Mouse (Mus musculus) CH12.LX (cell line): ENCODE results near the gene Plcb1.

Experiments used
- BHLHE40 ChIP-seq: IDR thresholded peaks from 2 replicates; pipeline ENCODE4 v1.6.1; 2011; ENCODE audit warnings: mild to moderate bottlenecking, low read depth, low read length, improper control_type of control experiment
- CTCF ChIP-seq, 2 experiments: IDR thresholded peaks in 1 of 2; conservative IDR thresholded peaks in 1 of 2; 2 replicates each; pipeline ENCODE4 v1.5.1; 2011 to 2012; ENCODE audit warnings: low read depth in 2 of 2, low read length in 2 of 2, improper control_type of control experiment in 1 of 2, inconsistent platforms in 1 of 2, mild to moderate bottlenecking in 1 of 2, moderate library complexity in 1 of 2
- E2F4 ChIP-seq: IDR thresholded peaks from 2 replicates; pipeline ENCODE4 v1.6.1; 2011; ENCODE audit warnings: low read depth, low read length, improper control_type of control experiment; ENCODE audit not compliant: insufficient replicate concordance
- EP300 ChIP-seq: IDR thresholded peaks from 2 replicates; pipeline ENCODE4 v1.6.1; 2011; ENCODE audit warnings: low read length, improper control_type of control experiment
- HCFC1 ChIP-seq: IDR thresholded peaks from 2 replicates; pipeline ENCODE4 v1.6.1; 2012; ENCODE audit warnings: low read depth, mild to moderate bottlenecking, inconsistent platforms, low read length, improper control_type of control experiment
- IRF4 ChIP-seq: IDR thresholded peaks from 2 replicates; pipeline ENCODE4 v1.6.1; 2014; ENCODE audit warnings: low read depth, mild to moderate bottlenecking, inconsistent platforms, low read length, improper control_type of control experiment
- MAX ChIP-seq: IDR thresholded peaks from 2 replicates; pipeline ENCODE4 v1.6.1; 2011; ENCODE audit warnings: low read length, improper control_type of control experiment
- POLR2A ChIP-seq: IDR thresholded peaks from 2 replicates; pipeline ENCODE4 v1.6.1; 2011; ENCODE audit warnings: low read depth, mild to moderate bottlenecking, improper control_type of control experiment, low read length
- SIN3A ChIP-seq: IDR thresholded peaks from 2 replicates; pipeline ENCODE4 v1.6.1; 2012; ENCODE audit warnings: low read length, improper control_type of control experiment, inconsistent platforms
- TBP ChIP-seq: conservative IDR thresholded peaks from 2 replicates; pipeline ENCODE4 v1.6.1; 2011; ENCODE audit warnings: low read depth, low read length, improper control_type of control experiment
- USF1 ChIP-seq: IDR thresholded peaks from 2 replicates; pipeline ENCODE4 v1.6.1; 2014; ENCODE audit warnings: low read depth, mild to moderate bottlenecking, inconsistent platforms, low read length, improper control_type of control experiment
- ZNF384 ChIP-seq: IDR thresholded peaks from 2 replicates; pipeline ENCODE4 v1.6.1; 2012; ENCODE audit warnings: low read depth, low read length, improper control_type of control experiment, inconsistent platforms

- no peak for TF ChIP-seq CTCF (conservative IDR thresholded peaks at IDR 0.05 in 1 of 2, IDR thresholded peaks at IDR 0.05 in 1 of 2; ENCODE audit: low read depth in 2 of 2, low read length in 2 of 2)
- TF ChIP-seq HCFC1 = no peak
- no peak for TF ChIP-seq ZNF384
- TF ChIP-seq POLR2A = no peak
- no peak for TF ChIP-seq EP300
- TF ChIP-seq SIN3A = no peak
- TF ChIP-seq BHLHE40 = no peak
- no peak for TF ChIP-seq MAX
- TF ChIP-seq TBP = no peak
- TF ChIP-seq USF1 = no peak
- TF ChIP-seq IRF4 = no peak
- no peak for TF ChIP-seq E2F4
Measured at GRCm38 (mm10) chr2:135467895-135468294, 682.0 kb downstream of the Plcb1 start.
